Mouse (Mus musculus) embryo, embryonic 10 days (tissue): ENCODE data around the gene C87436.
"Not testable (repeated sequence)": the region's sequence is repeated elsewhere in the genome, so short reads cannot be mapped to it uniquely, and the experiment has no call there.

Source experiments
- DNase-seq: peaks from one replicate; pipeline ENCODE4 v3.0.0-alpha.2; 2015; ENCODE audit warnings: low spot score

C87436 gene

DNA sequence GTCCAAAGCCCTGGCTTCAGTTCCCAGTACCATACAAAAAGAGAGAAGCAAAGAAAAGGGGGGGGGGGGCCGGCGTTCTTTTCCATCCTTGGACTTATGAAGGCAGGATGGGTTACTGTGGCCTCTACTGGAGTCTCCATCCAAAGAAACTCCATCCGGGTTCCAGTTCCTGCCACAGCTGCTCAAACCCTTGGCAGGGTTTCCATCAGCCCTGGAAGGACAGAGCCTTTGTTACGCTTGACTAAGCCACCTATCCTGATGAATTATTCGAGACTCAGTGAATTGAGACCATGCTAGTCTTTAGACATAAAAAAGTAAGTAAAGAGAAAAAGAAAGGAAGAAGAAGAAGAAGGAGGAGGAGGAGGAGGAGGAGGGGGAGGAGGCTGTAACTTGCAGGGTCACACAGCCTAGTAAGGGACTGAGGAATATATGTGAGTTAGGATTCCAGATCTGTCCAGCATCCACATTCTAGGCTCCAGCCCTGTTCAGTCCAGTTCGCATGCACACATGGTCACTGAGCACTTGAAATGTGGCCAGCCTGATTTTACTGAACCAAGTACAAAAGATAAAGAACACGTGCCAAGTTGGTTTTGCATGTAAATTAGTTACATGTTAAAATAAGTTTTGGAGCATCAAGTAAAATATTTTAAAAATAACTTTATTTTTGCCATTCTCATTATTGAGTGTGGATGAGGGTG, 47.9 kb downstream of the C87436 start:
- no peak for DNase-seq

DNA sequence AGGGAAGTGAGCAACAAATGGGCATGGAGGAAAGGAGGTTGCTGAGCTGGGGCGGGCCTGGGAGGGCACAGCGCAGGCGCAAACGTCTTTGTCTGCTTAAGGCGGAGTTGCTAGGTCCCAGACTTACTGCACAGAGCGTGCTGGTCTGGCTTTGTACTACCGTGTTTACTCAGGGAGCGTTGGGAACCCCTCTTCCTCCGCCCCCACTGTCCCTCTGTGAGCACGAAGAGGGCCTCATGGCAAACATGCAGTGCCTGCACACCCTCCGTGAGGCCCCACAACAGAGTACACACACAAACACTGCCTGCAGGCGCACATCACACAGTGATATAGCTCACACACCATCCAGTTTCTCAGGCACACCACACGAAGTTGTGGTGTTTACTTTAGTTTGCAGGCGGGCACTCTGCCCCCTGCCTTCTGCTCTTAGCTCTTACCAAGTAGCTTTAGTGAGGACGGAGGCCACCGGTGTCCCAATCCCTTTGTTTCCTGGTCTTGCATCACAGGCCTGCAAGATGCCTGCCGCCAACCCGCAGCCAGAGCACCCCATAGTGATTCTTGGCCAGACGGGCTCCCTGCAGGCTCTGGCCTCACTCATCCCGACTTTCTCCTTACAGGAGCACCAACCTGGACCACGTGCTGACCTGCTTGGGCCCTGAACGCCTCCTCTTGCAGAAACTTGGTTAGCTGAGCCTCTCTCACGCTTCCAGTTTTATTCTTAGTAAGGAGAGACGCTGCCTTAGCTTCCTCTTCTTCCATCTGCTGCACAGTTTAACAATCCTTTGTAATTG, 49.4 kb downstream of the C87436 start:
- DNase-seq, result peak; percentile 93

GRCm38 (mm10) chr6:86488149-86488485, 49.9 kb downstream of the C87436 start:
- DNase-seq, result peak; percentile 27

- DNase-seq, result no peak
These were observed 51.8 kb downstream of the C87436 start for GRCm38 (mm10) chr6:86489945-86490344.

DNA sequence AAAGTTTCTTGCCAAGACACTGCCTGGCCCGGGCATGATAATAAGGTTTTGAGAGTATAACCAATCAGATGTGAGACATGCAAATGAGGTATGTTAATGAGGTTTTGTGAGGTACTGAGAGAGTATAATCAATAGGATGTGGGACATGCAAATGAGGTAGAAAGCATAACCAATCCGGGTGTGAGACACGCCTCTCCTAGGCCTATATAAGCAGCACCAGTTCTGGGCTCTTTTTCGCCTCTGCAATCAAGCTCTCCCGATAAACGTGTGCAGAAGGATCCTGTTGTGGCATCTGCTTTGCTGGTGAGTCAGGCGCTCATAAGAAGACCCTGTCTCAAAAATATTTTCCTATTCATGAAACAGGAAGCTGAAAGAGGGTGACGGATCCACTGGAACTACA, 52.2 kb downstream of the C87436 start:
- not testable (repeated sequence) for DNase-seq

DNA sequence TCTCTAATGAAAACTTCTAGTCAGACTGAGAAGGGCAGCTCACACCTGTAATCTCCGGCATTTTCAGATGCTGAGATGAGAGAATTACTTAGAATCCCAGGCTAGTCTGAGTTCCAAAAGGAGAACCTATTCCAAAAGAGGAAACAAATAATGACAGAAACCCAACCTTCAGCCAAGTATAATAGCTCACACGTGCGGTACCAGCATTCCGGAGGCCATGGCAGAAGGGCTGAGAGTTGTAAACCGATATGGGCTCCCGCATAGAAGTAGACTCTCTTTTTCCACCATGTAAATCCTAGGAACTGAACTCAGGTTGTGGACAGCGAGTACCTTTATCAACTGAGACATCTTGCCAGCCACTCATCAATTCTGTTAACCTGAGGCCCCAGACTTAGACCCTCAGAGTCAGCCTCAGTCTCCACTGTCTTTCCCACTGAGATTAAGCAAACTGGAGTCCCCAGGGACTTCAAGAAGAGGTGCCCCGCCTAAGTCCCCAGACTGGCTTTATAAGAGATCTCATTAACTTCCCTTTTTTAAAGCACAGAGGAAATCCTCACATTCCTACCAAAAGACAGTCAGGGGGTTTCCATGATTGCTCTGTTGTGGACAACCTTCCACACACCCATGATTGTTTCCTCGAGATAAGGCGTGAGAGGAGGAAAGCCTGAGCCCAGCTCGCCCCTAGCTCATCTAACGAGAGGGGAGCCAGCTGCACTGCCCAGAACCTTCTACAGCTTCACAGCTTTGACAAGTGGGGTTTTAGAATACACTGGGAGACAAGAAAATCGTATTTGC, 55.5 kb downstream of the C87436 start:
- DNase-seq, result no peak

DNA sequence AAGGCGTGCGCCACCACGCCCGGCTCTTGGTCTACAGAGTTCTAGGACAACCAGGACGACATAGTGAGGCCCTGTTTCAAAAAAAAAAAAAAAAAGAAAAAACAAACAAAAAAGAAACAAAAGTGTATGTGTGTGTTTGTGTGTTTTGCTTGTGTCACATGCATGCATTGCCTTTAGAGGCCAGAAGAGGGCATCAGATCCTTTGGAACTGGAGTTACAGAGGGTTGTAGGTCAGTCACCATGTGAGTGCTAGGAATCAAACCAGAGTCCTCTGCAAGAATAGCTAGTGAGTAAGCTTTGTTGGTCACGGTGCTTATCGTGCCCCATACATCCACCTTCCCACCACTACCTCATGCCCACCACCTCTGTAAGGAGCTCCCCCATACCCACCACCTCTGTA, 56.6 kb downstream of the C87436 start:
- no peak for DNase-seq

- no peak for DNase-seq
These were observed 57.5 kb downstream of the C87436 start for GRCm38 (mm10) chr6:86495661-86496060.

DNA sequence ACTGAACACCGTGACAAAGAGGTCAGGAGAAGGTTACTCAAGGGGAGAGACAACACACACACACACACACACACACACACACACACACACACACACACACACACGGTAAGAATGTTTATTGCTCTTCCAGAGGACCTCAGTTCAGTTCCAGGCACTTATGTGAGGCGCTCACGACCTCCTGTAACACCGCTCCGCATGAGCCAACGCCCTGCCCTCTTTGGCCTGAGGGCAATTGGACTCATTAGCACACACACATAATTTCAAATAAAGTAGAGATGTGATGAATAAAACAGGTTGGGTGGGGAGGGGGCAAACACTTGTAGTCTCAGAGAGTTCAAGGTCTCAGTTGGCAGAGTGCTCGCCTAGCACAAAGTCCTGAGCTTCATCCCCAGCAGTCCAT, 58.0 kb downstream of the C87436 start:
- DNase-seq, result no peak

DNA sequence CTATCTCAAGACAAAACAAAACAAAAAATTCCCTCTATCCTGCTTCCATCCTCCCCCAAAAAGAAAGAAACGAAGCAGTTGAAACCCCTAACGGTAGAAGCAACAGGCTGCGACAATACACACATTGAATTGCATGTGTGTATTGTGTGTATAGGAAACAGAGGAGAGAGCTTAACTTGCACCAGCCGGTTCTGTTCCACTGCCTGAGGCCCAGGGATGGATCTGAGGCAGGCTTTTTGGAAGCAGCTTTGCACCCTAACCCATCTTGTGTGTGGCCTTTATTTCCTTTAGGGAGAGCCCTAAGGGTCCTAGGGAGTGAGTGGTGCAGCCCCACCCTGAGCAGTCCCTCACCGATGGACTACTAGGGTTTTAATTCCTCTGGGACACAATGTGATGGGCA, 58.4 kb downstream of the C87436 start:
- DNase-seq, result no peak

- DNase-seq, result peak; percentile 71
These were observed 59.1 kb downstream of the C87436 start for GRCm38 (mm10) chr6:86497071-86497815.

DNA sequence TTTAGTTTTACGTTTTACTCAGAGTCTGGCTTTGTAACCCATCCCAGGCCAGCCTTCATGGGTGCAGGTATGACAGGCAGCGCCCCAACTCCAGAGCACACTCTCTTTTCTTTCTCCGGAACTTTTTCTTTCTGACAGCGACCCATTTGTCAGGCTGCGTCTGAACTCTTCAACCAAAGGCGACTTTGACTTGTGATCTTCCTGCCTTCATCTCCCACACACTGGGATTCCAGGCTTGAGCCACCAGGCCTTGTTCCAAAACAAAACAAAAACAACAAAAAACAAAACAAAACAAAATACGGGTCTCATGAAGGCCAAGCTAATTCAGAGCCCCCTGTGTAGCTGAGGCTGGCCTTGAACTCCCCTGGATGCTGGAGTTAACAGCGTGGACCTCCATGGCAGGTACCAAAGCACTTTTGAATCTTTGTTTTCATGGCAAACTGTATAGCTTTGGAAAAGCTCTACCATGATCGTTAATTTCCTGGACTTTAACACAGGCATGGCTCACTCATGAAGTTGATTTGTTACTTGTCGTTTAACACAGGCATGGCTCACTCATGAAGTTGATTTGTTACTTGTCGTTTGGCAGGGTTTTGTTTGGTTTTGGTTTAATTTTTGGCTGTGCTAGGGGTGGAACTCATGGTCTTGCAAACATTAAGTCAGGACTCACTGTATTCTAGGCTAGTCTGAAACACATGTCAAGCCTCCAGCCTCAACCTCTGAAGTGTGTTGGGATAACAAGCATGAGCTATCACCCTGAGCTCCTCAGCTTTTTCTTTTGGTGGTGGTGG, 60.0 kb downstream of the C87436 start:
- no peak for DNase-seq

- DNase-seq, result no peak
These were observed 61.5 kb downstream of the C87436 start for GRCm38 (mm10) chr6:86499571-86500109.

GRCm38 (mm10) chr6:86503513-86503912, 65.3 kb downstream of the C87436 start:
- DNase-seq, result no peak

- no peak for DNase-seq
These were observed 67.5 kb downstream of the C87436 start for GRCm38 (mm10) chr6:86505671-86506070.

- no peak for DNase-seq
These were observed 68.1 kb downstream of the C87436 start for GRCm38 (mm10) chr6:86506309-86506708.

GRCm38 (mm10) chr6:86507116-86507515, 68.9 kb downstream of the C87436 start:
- no peak for DNase-seq

GRCm38 (mm10) chr6:86508736-86509135, 70.6 kb downstream of the C87436 start:
- no peak for DNase-seq

DNA sequence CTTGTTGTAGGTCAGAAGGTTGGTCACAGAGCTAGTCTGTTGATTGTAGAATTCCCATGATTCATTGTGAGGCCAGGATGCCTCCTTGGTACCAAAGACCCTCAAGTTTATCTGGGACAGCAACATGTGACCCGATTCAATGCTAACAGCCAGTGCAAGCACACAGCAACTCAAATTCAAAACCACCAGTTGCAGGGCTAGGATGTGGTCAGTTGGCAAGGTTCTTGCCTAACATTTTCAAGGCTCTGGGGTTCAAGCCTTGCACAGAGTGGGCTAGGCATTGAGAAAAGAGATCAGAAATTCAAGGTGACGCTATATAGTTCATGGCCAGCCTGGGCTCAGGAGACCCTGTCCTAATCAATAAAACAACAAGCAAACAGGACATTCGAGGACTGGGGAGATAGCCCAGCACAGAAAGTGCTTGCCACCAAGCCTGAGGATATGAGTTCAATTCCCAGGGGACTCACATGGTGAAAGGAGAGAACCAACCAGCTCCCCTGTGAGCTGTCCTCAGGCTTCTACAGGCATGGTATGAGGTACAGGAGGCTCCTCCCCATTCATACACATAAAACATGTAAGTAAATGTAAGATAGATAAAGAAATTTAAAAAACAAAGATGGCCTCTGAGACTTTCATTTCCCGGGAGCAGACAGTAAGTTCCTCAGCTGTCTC, 71.2 kb downstream of the C87436 start:
- DNase-seq, result no peak

- DNase-seq, result no peak
These were observed 71.7 kb downstream of the C87436 start for GRCm38 (mm10) chr6:86509866-86510200.

DNA sequence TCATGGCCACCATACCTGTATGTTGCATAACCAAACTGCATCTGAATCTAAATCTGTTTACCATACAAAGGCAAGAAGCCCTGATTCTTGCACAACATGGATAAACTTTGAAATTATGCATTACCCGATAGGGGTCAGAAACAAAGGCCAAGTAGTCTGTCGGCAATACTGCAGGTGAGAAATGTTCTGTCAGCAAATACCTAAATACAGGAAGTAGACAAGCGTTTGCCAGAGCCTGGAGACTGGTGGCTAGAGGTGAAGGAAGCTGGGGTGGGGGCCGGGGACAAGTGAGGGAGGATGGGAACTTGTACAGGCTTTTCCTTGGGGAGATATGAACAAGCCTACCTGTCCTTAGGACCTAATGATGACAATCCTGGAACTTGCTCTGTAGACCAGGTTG, 72.8 kb downstream of the C87436 start:
- no peak for DNase-seq
